Mouse (Mus musculus): ENCODE data around the gene Jak3. TPM values are rescaled to one million over a fixed set of nuclear protein-coding genes. Genes with fewer than 3 reads are reported as not detected.

Gene Jak3
- 10 to 100 TPM; 11.6 to 17.3 TPM for total RNA-seq (2021)
- long read RNA-seq, experiment 1, full-length matches to known transcripts, result 21 of 36 reads
- long read RNA-seq, experiment 1, partial matches to known transcripts, result 5 of 36 reads
- long read RNA-seq, experiment 1, other reads (novel, unspliced or antisense), result 10 of 36 reads
- long read RNA-seq, experiment 2, full-length matches to known transcripts, result 23 of 46 reads
- long read RNA-seq, experiment 2, partial matches to known transcripts, result 16 of 46 reads
- long read RNA-seq, experiment 2, other reads (novel, unspliced or antisense), result 7 of 46 reads

GRCm38 (mm10) chr8:71676020-71676741, at the start of gene Jak3:
TSS of gene Jak3 (plus strand) at chr8:71676296.
- DNase-seq (ENCODE audit: low spot score in 2 of 2), result peak; percentile 55 to 66

- DNase-seq (ENCODE audit: low spot score in 2 of 2), result no peak
Observed at GRCm38 (mm10) chr8:71626753-71627152, 49.3 kb upstream of the Jak3 start.

- no peak for DNase-seq (ENCODE audit: low spot score in 2 of 2)
Observed at GRCm38 (mm10) chr8:71627265-71628099, 48.6 kb upstream of the Jak3 start.

DNA sequence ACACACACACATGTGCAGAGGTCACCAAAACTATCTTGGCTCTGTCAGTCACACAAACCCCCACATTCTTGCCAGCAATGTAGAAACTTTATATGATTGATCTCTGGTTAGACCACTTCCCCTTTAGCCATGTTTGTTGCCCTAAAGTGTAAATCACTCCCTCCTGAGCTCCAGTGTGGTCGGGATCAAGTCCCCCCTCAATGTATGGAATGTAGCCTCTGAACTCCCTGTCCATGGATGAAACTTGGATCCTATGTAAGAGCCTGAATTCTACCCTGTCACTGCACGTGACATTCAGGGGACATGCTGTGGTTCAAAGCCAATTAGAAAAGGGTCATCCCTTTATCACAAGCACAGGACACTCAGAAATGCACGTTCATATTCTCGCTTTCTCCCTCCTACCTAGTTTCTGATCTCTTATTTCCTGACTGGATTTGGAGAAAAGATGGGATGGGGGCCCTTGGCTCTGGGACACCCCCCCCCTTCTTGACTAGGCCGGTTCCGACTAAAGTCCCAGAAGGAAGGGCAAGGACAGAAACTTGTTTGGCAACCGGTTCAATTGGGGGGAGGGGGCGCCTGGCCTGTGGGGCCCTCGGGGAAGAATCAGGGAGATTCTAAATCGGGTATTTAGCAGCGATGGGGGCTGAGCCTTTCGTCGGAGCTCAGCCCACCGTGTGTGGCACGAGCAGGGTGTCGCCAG, 47.5 kb upstream of the Jak3 start:
- no peak for DNase-seq (ENCODE audit: low spot score in 2 of 2)

DNA sequence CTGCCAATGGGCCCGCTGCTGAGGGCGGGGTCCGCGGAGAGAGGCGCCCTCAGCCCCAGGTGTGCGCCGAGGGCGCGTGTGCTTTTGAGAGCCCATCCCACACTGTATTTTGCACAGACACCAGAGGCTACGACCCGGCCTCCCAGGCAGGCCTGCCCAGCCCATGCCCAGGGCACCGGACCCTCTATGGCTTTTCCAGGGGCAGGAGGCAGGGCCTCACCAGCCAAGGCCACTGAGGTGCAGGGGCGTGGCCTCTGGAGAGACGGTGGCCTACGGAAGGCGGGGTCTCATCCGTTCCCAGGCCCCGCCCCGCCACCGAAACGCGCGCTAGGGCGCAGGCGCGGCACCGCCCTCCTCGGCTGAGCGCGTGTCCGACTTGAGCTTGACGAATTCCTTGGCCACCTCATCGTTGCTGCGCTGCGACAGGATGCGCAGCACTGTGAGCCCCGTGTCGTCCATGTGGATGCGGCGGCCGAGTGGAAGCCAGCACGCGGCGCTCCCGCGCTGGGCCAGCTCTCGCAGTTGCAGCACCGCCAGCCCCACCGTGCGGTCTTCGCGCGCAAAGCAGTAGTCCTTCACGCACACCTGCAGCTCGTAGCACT, 46.9 kb upstream of the Jak3 start:
- DNase-seq (ENCODE audit: low spot score in 2 of 2), result peak; percentile 98 to 99

GRCm38 (mm10) chr8:71629781-71630212, 46.3 kb upstream of the Jak3 start:
- peak; percentile 65 for DNase-seq (ENCODE audit: low spot score in 2 of 2)

GRCm38 (mm10) chr8:71630761-71631160, 45.3 kb upstream of the Jak3 start:
- no peak for DNase-seq (ENCODE audit: low spot score in 2 of 2)

- DNase-seq (ENCODE audit: low spot score in 2 of 2), result no peak
Observed at GRCm38 (mm10) chr8:71631897-71632296, 44.2 kb upstream of the Jak3 start.

- DNase-seq (ENCODE audit: low spot score in 2 of 2), result peak; percentile 74 to 82
Observed at GRCm38 (mm10) chr8:71633164-71633563, 42.9 kb upstream of the Jak3 start.

GRCm38 (mm10) chr8:71633981-71634667, 42.0 kb upstream of the Jak3 start:
- DNase-seq (ENCODE audit: low spot score in 2 of 2), result peak; percentile 63

- DNase-seq (ENCODE audit: low spot score in 2 of 2), result no peak
Observed at GRCm38 (mm10) chr8:71637149-71638095, 38.7 kb upstream of the Jak3 start.

- no peak for DNase-seq (ENCODE audit: low spot score in 2 of 2)
Observed at GRCm38 (mm10) chr8:71638321-71638720, 37.8 kb upstream of the Jak3 start.

DNA sequence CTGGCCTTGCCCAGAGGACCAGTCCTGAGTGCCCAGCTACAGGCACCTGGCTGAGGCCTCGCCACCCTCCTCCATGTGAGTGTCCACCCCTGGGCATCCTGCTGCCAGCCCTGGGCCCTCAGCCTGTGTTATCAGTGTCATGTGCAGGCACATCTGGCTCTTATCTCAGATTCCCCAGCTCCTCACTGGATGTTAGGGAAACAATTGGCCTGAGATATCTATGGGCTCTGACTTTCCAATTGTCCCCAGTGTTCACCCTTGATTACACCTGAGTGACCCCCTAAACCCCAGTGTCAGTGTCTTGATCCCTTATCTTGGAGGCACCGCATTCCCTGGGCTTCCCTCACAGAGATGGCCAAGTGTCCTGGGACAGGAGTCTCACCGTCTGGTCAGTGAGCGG, 36.8 kb upstream of the Jak3 start:
- no peak for DNase-seq (ENCODE audit: low spot score in 2 of 2)

DNA sequence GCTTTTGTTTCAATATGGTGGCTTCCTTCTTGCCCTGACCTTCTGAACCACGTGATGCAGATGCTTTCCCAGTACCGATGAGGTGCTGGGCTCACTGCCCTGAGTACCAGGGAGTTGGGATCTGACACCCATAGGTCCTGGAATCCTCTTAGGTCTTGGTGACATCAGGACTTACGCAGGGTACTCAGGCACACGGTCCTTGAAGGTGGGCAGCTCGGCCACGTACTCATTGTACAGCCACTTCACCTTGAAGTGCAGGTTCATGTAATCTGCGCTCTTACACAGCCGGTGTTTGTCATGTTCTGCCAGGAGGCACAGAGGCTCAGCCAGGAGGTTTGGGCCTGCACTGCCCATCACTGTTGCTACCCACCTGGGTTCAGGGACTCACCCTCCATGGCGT, 30.6 kb upstream of the Jak3 start:
- no peak for DNase-seq (ENCODE audit: low spot score in 2 of 2)

- DNase-seq (ENCODE audit: low spot score in 2 of 2), result no peak
Observed at GRCm38 (mm10) chr8:71654600-71654999, 21.5 kb upstream of the Jak3 start.

DNA sequence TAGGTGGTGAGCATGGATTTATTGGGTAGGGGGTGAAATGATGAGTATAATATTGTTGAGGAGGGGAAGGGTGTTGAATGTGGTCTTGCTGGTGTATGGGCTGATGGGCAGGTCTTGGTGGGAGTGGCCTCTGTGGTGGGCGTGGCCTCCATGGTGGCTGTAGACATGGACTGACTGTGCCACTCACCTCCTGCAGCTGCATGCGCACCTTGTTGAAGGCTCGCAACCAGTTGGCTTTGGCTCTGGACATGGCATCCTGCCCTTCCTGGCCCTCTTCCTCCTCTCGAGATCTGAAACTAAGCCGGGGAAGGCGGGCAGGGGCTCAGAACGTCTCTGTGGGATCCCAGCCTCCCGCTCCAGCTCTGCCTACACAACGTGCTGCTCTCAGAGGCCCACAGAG, 18.3 kb upstream of the Jak3 start:
- no peak for DNase-seq (ENCODE audit: low spot score in 2 of 2)

DNA sequence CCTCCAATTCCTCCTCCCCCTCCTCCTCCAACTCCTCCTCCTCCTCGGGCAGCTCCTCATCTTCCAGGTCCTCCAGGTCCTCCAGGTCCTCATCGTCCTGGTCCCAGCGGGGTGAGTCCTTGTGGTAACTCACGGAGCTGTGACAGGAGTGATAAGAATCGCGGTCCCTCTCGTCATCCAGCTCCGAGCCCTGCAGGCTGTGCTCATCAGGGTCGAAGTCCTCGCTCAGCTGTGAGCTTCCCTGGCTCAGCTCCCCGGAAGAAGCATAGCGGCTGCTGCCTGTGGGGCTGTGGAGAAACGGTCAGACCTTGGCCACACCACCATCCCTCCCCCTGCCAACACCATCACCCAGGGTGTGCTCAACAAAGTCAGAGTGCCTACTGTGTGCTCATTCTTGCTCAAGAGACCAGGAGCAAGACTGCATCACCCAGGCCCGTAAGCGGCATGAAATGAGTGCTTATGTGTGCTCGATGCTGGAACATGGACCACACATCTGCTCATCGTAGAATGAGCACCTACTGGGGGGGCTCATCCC, 17.5 kb upstream of the Jak3 start:
- no peak for DNase-seq (ENCODE audit: low spot score in 2 of 2)

- DNase-seq (ENCODE audit: low spot score in 2 of 2), result no peak
Observed at GRCm38 (mm10) chr8:71659751-71660150, 16.3 kb upstream of the Jak3 start.
